ENCODE assay signal across 27 mouse cellular contexts in the genomic region with DNA sequence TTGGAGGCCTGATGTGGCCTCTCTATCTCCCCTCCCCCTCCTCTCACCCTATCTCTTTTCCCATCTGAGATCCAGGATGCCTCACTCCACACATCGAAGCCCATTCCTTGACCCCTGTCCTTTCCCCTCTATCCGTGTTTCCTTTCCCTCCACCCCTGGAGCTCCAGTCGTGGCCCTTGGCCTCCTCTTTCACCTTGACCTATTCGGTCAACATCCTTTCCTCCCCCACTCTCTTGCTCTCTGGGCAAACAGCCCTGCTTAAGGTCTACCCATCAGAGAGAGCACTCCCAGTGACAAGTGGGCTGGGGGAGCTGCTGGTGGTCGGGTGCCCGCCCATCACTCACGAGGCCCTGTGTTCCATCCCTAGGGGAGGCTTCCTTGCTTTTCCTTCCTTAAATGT. TPM values are rescaled to one million over a fixed set of nuclear protein-coding genes. Genes with fewer than 3 reads are reported as not detected.
"Had no signal": no experiment of that assay in that cellular context is flagged by ENCODE, and none has a peak within 500 bp of the region (broad histone marks: within the 10 kb centered on the region; RNA-seq: fewer than 3 reads in every experiment).

No protein-coding gene starts in this region.

- H3K9ac ChIP-seq: limb, embryonic 15.5 days; liver, embryonic 13.5 days; neural tube, embryonic 13.5 days had no signal

- H3K4me3 ChIP-seq: layer of hippocampus, adult 2 months; limb, embryonic 15.5 days; liver, embryonic 13.5 days; myocyte; neural tube, embryonic 13.5 days had no signal

- DNase-seq: kidney, adult 2 months; kidney, postnatal 25 days; layer of hippocampus, adult 9-11 months; liver, embryonic 13.5 days; lung, adult 2 months; lung, postnatal 14 days; lung, postnatal 4 days; retina, postnatal 1 day; right cerebral cortex, postnatal 25 days; spleen, adult 18-20 months; thymus, postnatal 25 days had no signal

- H3K9me3 ChIP-seq: limb, embryonic 15.5 days; liver, embryonic 13.5 days; neural tube, embryonic 13.5 days had no signal

- H3K27ac ChIP-seq: kidney, postnatal 0 days; layer of hippocampus, adult 2 months; limb, embryonic 15.5 days; liver, embryonic 13.5 days; neural tube, embryonic 13.5 days had no signal

- ATAC-seq: midbrain, embryonic 16.5 days had no signal

- H3K4me2 ChIP-seq: limb, embryonic 15.5 days; liver, embryonic 13.5 days; midbrain, embryonic 11.5 days; neural tube, embryonic 13.5 days had no signal

RNA-seq across cellular contexts. Expression of gene Grin2c, which starts 6.7 kb away (rescaled TPM):
- total RNA-seq: megakaryocyte progenitor cell, adult 5-6 weeks; megakaryocyte-erythroid progenitor cell, adult 5-6 weeks; monocyte, adult 5-6 weeks had no signal
- polyA plus RNA-seq: kidney, embryonic 14.5 days; kidney, postnatal 0 days; myocyte had no signal

RNA-seq across cellular contexts. Expression of gene Fads6, which starts 23.7 kb away (rescaled TPM):
- total RNA-seq: megakaryocyte-erythroid progenitor cell, adult 5-6 weeks had no signal

RNA-seq across cellular contexts. Expression of gene Otop2, which starts 33.2 kb away (rescaled TPM):
- total RNA-seq: megakaryocyte progenitor cell, adult 5-6 weeks; megakaryocyte-erythroid progenitor cell, adult 5-6 weeks; monocyte, adult 5-6 weeks; neutrophil, adult 5-6 weeks had no signal
- polyA plus RNA-seq: kidney, adult 2 months; kidney, postnatal 0 days; limb, embryonic 11.5 days; liver, embryonic 13.5 days; liver, embryonic 16.5 days; lung, embryonic 16.5 days; midbrain, embryonic 11.5 days; neural tube, embryonic 13.5 days; thymus, postnatal 0 days had no signal

RNA-seq across cellular contexts. Expression of gene Ush1g, which starts 48.1 kb away (rescaled TPM):
- total RNA-seq: megakaryocyte progenitor cell, adult 5-6 weeks; megakaryocyte-erythroid progenitor cell, adult 5-6 weeks; monocyte, adult 5-6 weeks; neutrophil, adult 5-6 weeks had no signal
- polyA plus RNA-seq: kidney, embryonic 14.5 days; kidney, postnatal 0 days; limb, embryonic 11.5 days; lung, embryonic 16.5 days; thymus, postnatal 0 days had no signal
